Mouse (Mus musculus) limb, embryonic 15.5 days (tissue): ENCODE measurements around the gene Sgk1. TPM values are rescaled to one million over a fixed set of nuclear protein-coding genes. Genes with fewer than 3 reads are reported as not detected.
"Not testable (repeated sequence)": the region's sequence is repeated elsewhere in the genome, so short reads cannot be mapped to it uniquely, and the experiment has no call there.

Experiments used
- ATAC-seq: fragments of 200-750 bp; cut with Nextera tagmentation; 2 replicates; pipeline ENCODE4 v1.8.0; 2017; ENCODE audit warnings: low read depth, moderate TSS enrichment; ENCODE audit not compliant: insufficient number of reproducible peaks, low FRiP score, low TSS enrichment
- H3K27ac ChIP-seq: fragments of 300-500 bp; sonication (generic); 2 replicates; pipeline ENCODE4 v1.5.1; 2015; ENCODE audit warnings: moderate library complexity, mild to moderate bottlenecking, inconsistent platforms
- H3K27me3 ChIP-seq: fragments of 300-500 bp; sonication (generic); 2 replicates; pipeline ENCODE4 v1.6.1; 2015; ENCODE audit warnings: inconsistent platforms
- H3K36me3 ChIP-seq: fragments of 300-500 bp; sonication (generic); 2 replicates; pipeline ENCODE4 v1.6.1; 2015; ENCODE audit warnings: inconsistent platforms
- H3K4me1 ChIP-seq: fragments of 300-500 bp; sonication (generic); 2 replicates; pipeline ENCODE4 v1.6.1; 2015; ENCODE audit warnings: inconsistent platforms
- H3K4me2 ChIP-seq: fragments of 300-500 bp; sonication (generic); 2 replicates; pipeline ENCODE4 v1.6.1; 2015; ENCODE audit warnings: mild to moderate bottlenecking, inconsistent platforms
- H3K4me3 ChIP-seq: fragments of 300-500 bp; sonication (generic); 2 replicates; pipeline ENCODE4 v1.5.1; 2015; ENCODE audit warnings: mild to moderate bottlenecking, inconsistent platforms
- H3K9ac ChIP-seq: fragments of 300-500 bp; sonication (generic); 2 replicates; pipeline ENCODE4 v1.6.1; 2015; ENCODE audit warnings: inconsistent platforms
- H3K9me3 ChIP-seq: fragments of 300-500 bp; sonication (generic); 2 replicates; pipeline ENCODE4 v1.6.1; 2016; ENCODE audit warnings: inconsistent platforms
- WGBS: fragments of 180-500 bp; shearing (Covaris S2); methylation state at CpG from one replicate; pipeline ENCODE4 v1.1.7; 2015; 5-methylcytosine and 5-hydroxymethylcytosine counted together
- polyA plus RNA-seq: library from polyadenylated mRNA; unstranded; fragments of >200 nt; fragmentation: Nextera tagmentation; extraction: Ambion mirVana; gene quantifications from 2 replicates; pipeline ENCODE4 v1.2.1, GENCODE M21; 2015

The Sgk1 gene
- polyA plus RNA-seq, 1 experiment from 2014 or later: 45.9 TPM

GRCm38 (mm10) chr10:22036256-22036655, 154.3 kb downstream of the Sgk1 start:
- not testable (repeated sequence) for ATAC-seq, H3K4me2 ChIP-seq, H3K27me3 ChIP-seq, H3K9ac ChIP-seq, H3K4me3 ChIP-seq, H3K36me3 ChIP-seq, H3K4me1 ChIP-seq, H3K9me3 ChIP-seq, H3K27ac ChIP-seq
- 5% methylated on average over 3 of the region's 3 CpGs for whole genome bisulfite sequencing

Other genes with a start within 250 kb of the Sgk1 start
- not detected in 2 replicates for gene 4930444G20Rik, start 185.9 kb downstream of the Sgk1 start, polyA plus RNA-seq